Mouse (Mus musculus): ENCODE measurements around the gene Gm9044.
A peak's percentile ranks its signal among the peaks of the same experiment; 100 is the strongest.
"Not testable (repeated sequence)": the region's sequence is repeated elsewhere in the genome, so short reads cannot be mapped to it uniquely, and the experiment has no call there.

Gm9044 gene

DNA sequence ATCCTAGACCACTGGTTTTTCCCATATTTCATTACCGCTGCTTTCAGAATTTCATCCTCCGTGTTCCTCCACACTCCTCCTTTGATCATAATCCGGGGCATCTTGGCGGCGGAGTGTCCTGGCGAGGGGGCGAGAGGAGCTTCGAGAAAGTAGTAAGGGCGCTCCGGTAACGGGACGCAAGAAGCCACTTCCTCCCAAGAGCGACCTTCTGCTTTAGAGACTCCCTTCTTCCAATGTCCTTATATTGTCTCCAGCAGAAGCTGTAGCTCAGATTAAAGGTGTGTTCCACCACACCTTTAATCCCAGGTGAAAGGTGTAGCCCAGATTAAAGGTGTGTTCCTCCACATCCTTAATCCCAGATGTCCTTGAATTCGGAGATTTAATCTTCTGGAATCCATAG is at the start of gene Gm9044:
Gm9044 (minus strand) TSS at position 101 of the 400 bp plus-strand sequence.
- DNase-seq (ENCODE audit: low spot score): not testable (repeated sequence)

GRCm38 (mm10) chr10:118370443-118370842 is 38.2 kb upstream of the Gm9044 start:
- peak; percentile 74 for DNase-seq (ENCODE audit: low spot score)

DNA sequence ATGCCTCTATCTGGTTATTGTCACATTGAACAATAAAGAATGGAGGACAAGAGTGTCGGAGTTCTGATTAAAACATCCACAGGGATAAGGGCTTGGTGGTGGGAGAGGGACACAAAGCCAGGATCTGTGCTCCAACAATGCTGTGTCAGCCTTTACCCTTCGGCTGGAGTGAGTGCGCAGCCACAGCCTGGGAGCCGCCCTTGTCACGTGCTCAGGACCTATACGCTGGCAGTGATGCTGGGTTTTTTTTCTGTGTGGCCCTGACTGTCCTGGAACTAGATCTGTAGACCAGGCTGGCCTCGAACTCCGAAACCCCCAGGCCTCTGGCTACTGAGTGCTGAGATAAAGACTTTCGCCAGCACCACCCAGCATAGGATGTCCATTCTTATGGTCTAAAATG is 37.3 kb upstream of the Gm9044 start:
- no peak for DNase-seq (ENCODE audit: low spot score)

DNA sequence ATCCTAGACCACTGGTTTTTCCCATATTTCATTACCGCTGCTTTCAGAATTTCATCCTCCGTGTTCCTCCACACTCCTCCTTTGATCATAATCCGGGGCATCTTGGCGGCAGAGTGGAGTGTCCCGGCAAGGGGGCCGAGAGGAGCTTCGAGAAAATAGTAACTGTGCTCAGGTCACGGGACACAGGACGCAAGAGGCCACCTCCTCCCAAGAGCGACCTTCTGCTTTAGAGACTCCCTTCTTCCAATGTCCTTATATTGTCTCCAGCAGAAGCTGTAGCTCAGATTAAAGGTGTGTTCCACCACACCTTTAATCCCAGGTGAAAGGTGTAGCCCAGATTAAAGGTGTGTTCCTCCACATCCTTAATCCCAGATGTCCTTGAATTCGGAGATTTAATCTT is 21.8 kb upstream of the Gm9044 start, which contains the start of gene Gm9049:
Gm9049 (minus strand) TSS at position 101 of the 400 bp plus-strand sequence.
- not testable (repeated sequence) for DNase-seq (ENCODE audit: low spot score)

DNA sequence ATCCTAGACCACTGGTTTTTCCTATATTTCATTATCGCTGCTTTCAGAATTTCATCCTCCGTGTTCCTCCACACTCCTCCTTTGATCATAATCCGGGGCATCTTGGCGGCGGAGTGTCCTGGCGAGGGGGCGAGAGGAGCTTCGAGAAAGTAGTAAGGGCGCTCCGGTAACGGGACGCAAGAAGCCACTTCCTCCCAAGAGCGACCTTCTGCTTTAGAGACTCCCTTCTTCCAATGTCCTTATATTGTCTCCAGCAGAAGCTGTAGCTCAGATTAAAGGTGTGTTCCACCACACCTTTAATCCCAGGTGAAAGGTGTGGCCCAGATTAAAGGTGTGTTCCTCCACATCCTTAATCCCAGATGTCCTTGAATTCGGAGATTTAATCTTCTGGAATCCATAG is 16.4 kb upstream of the Gm9044 start, which contains the start of gene Gm9048:
Gm9048 (minus strand) TSS at position 101 of the 400 bp plus-strand sequence.
- not testable (repeated sequence) for DNase-seq (ENCODE audit: low spot score)

- DNase-seq (ENCODE audit: low spot score): not testable (repeated sequence)
These were observed 10.9 kb upstream of the Gm9044 start, which contains the start of gene Gm9046 for GRCm38 (mm10) chr10:118343155-118343554. Gene Gm9046 (minus strand): TSS chr10:118343255.

- not testable (repeated sequence) for DNase-seq (ENCODE audit: low spot score)
These were observed 5.5 kb upstream of the Gm9044 start, which contains the start of gene Gm9045 for GRCm38 (mm10) chr10:118337731-118338130. Gene Gm9045 (minus strand): TSS chr10:118337831.

DNA sequence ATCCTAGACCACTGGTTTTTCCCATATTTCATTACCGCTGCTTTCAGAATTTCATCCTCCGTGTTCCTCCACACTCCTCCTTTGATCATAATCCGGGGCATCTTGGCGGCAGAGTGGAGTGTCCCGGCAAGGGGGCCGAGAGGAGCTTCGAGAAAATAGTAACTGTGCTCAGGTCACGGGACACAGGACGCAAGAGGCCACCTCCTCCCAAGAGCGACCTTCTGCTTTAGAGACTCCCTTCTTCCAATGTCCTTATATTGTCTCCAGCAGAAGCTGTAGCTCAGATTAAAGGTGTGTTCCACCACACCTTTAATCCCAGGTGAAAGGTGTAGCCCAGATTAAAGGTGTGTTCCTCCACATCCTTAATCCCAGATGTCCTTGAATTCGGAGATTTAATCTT is 5.3 kb downstream of the Gm9044 start, which contains the start of gene Gm9040:
Gm9040 (minus strand) TSS at position 101 of the 400 bp plus-strand sequence.
- DNase-seq (ENCODE audit: low spot score): not testable (repeated sequence)

GRCm38 (mm10) chr10:118319024-118319423 is 13.2 kb downstream of the Gm9044 start:
- no peak for DNase-seq (ENCODE audit: low spot score)

- DNase-seq (ENCODE audit: low spot score): not testable (repeated sequence)
These were observed 30.1 kb downstream of the Gm9044 start for GRCm38 (mm10) chr10:118302133-118302532.

GRCm38 (mm10) chr10:118294938-118295337 is 37.3 kb downstream of the Gm9044 start, which contains the start of gene Iltifb:
Gene Iltifb (minus strand): TSS chr10:118295038.
- no peak for DNase-seq (ENCODE audit: low spot score)

- not testable (repeated sequence) for DNase-seq (ENCODE audit: low spot score)
These were observed 49.2 kb downstream of the Gm9044 start for GRCm38 (mm10) chr10:118283016-118283415.

- not testable (repeated sequence) for DNase-seq (ENCODE audit: low spot score)
These were observed 49.6 kb downstream of the Gm9044 start for GRCm38 (mm10) chr10:118282565-118282964.

All from ovary, postnatal 36 days (tissue).